Mouse (Mus musculus): ENCODE data around the gene 1700001O22Rik. TPM values are rescaled to one million over a fixed set of nuclear protein-coding genes. Genes with fewer than 3 reads are reported as not detected.

1700001O22Rik gene
- polyA plus RNA-seq, 1 experiment from 2014 or later = 1.8 TPM

DNA sequence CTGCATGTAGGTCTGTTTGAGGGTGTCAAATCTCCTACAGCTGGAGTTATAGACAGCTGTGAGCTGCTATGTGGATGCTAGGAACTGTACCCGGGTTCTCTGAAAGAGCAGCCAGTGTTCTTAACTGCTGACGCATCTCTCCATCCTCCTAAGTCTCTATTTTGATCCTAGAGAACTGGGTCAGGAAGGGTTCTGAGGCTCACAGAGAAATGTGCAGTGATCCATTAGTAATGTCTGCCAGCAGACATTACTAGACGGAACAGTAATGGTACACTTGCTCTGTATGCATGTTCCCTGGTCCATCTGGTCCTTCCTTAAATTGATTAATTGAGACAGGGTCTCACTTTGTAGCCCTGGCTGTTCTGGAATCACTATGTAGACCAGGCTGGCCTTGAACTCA is 4.0 kb downstream of the 1700001O22Rik start:
- Histone ChIP-seq H3K4me3 (ENCODE audit: control insufficient read depth in 1 of 2, insufficient read depth in 1 of 2, low read depth in 1 of 2, low read length in 2 of 2) (no peak overlapping the region), H3K4me2 (ENCODE audit: low read length) (no peak overlapping the region), H3K4me1 (ENCODE audit: control insufficient read depth in 2 of 2, insufficient read depth in 2 of 2, low read length in 2 of 2) (peaks cover 11 to 16% of the 10 kb centered on the region in 2 experiments), H3K9me3 (ENCODE audit: control insufficient read depth, low read length) (no peaks in the 10 kb centered on the region), H3K27ac (replicated peaks in 1 of 2; ENCODE audit: control insufficient read depth in 1 of 2, insufficient read depth in 1 of 2, low read depth in 2 of 2, low read length in 2 of 2) (no peak overlapping the region), H3K9ac (ENCODE audit: low read length) (no peak overlapping the region), H3K36me3 (ENCODE audit: control insufficient read depth, insufficient read depth, low read length) (no peaks in the 10 kb centered on the region), H3K27me3 (ENCODE audit: control insufficient read depth, insufficient read depth, low read length) (peaks cover 34% of the 10 kb centered on the region)
- 85% methylated on average over 3 of the region's 3 CpGs for WGBS
- no peak for ATAC-seq (ENCODE audit: insufficient number of reproducible peaks, insufficient read depth, low FRiP score, low read depth)

DNA sequence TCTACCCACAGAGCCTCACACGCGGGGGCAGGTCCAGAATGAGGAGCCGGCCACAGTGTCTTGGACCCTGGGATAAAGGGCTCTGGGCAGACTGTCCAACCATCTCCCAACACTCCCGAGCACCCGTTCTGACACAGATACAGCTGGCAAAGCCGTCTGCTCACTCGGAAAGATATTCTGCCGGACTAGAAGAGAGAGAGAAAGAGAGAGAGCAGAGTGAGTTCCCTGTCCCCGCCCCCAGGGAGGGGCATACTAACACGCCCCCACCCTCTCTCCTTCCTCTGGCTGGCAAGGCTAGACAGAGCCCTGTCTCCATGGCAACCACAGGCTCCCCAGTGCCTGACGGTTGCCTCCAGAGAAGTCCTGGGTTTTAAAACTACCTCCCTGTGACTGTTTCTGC is 7.1 kb downstream of the 1700001O22Rik start:
- Histone ChIP-seq H3K4me2 (ENCODE audit: low read length) (peak overlapping the region; percentile 35), H3K9ac (ENCODE audit: low read length) (peak overlapping the region; percentile 39; the same call in 1 of the 2 replicates), H3K9me3 (ENCODE audit: control insufficient read depth, low read length) (no peaks in the 10 kb centered on the region), H3K36me3 (ENCODE audit: control insufficient read depth, insufficient read depth, low read length) (no peaks in the 10 kb centered on the region), H3K27me3 (ENCODE audit: control insufficient read depth, insufficient read depth, low read length) (peaks cover 25% of the 10 kb centered on the region), H3K4me1 (ENCODE audit: control insufficient read depth in 2 of 2, insufficient read depth in 2 of 2, low read length in 2 of 2) (peaks cover 12 to 15% of the 10 kb centered on the region in 2 experiments), H3K4me3 (ENCODE audit: control insufficient read depth in 1 of 2, insufficient read depth in 1 of 2, low read depth in 1 of 2, low read length in 2 of 2) (no peak overlapping the region), H3K27ac (replicated peaks in 1 of 2; ENCODE audit: control insufficient read depth in 1 of 2, insufficient read depth in 1 of 2, low read depth in 2 of 2, low read length in 2 of 2) (peak overlapping the region in 1 of 2 experiments; percentile 3; a peak in 1 of 4 replicates)
- 10% methylated on average over 11 of the region's 11 CpGs for WGBS
- peak; percentile 44; the same call in 1 of the 2 replicates for ATAC-seq (ENCODE audit: insufficient number of reproducible peaks, insufficient read depth, low FRiP score, low read depth)

DNA sequence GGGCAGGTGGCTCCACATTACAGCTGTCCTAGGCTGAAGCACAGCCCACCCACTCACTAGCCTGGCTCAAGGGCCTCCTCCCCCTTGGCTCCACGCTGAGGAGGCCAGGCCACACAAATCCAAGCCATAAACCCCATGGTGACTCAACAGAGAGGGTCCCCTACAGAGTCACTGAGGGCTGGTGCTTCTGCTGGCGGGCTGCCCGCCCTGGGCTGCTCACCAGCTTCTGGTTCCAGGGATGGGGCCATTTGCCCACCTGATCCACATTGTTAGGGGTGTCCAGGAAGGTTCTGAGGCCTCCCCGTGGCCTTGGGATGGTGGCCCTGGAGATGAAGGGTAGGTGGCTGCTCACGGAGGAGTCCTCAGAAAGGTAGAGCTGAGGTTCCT is 7.6 kb downstream of the 1700001O22Rik start:
- Histone ChIP-seq H3K27me3 (ENCODE audit: control insufficient read depth, insufficient read depth, low read length) (peaks cover 23% of the 10 kb centered on the region), H3K4me3 (ENCODE audit: control insufficient read depth in 1 of 2, insufficient read depth in 1 of 2, low read depth in 1 of 2, low read length in 2 of 2) (no peak overlapping the region), H3K9ac (ENCODE audit: low read length) (no peak overlapping the region), H3K4me2 (ENCODE audit: low read length) (peak overlapping the region; percentile 35), H3K36me3 (ENCODE audit: control insufficient read depth, insufficient read depth, low read length) (no peaks in the 10 kb centered on the region), H3K27ac (replicated peaks in 1 of 2; ENCODE audit: control insufficient read depth in 1 of 2, insufficient read depth in 1 of 2, low read depth in 2 of 2, low read length in 2 of 2) (peak overlapping the region in 1 of 2 experiments; percentile 3; a peak in 1 of 4 replicates), H3K9me3 (ENCODE audit: control insufficient read depth, low read length) (no peaks in the 10 kb centered on the region), H3K4me1 (ENCODE audit: control insufficient read depth in 2 of 2, insufficient read depth in 2 of 2, low read length in 2 of 2) (peaks cover 12% of the 10 kb centered on the region in 2 experiments)
- no peak for ATAC-seq (ENCODE audit: insufficient number of reproducible peaks, insufficient read depth, low FRiP score, low read depth)
- WGBS = 79% methylated on average over 5 of the region's 5 CpGs

DNA sequence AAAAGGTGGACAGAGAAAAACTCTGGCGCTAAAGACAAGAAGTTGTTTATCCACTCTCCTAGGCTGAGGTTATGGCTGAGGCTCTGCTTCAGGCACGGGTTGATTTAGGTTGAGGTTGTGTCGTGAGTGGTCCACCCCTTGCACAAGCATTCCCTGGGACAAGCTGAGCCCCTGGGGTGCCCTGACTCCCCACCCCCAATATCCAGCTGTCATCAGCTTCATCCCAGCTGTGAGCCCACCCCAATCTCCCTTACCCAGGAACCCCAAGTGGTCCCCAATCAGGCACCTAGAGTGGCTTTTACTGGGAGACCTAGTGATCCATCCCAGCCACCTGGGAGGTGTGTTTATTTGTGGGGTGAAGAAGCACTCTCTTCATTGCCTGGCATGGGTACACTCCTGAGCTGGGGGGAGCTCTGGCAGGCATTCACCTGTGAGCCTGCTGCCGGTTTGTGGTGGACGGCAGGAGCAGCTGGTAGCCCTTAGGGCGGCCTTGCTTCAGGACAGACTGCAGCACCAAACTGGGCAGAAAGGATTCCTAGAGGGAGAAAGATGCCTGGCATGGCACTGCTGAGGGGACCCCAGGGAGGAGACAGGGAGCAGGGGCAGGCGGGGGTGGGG is 8.1 kb downstream of the 1700001O22Rik start:
- Histone ChIP-seq H3K36me3 (ENCODE audit: control insufficient read depth, insufficient read depth, low read length) (no peaks in the 10 kb centered on the region), H3K9ac (ENCODE audit: low read length) (0 out of 2 replicates have a peak overlapping the region, but pooled peaks have one; percentile 0), H3K4me2 (ENCODE audit: low read length) (peak overlapping the region; percentile 68), H3K4me1 (ENCODE audit: control insufficient read depth in 2 of 2, insufficient read depth in 2 of 2, low read length in 2 of 2) (peaks cover 12% of the 10 kb centered on the region in 2 experiments), H3K27ac (replicated peaks in 1 of 2; ENCODE audit: control insufficient read depth in 1 of 2, insufficient read depth in 1 of 2, low read depth in 2 of 2, low read length in 2 of 2) (no peak overlapping the region), H3K9me3 (ENCODE audit: control insufficient read depth, low read length) (no peaks in the 10 kb centered on the region), H3K4me3 (ENCODE audit: control insufficient read depth in 1 of 2, insufficient read depth in 1 of 2, low read depth in 1 of 2, low read length in 2 of 2) (peak overlapping the region in 1 of 2 experiments; percentile 40; a peak in 1 of 4 replicates), H3K27me3 (ENCODE audit: control insufficient read depth, insufficient read depth, low read length) (peaks cover 18% of the 10 kb centered on the region)
- no peak for ATAC-seq (ENCODE audit: insufficient number of reproducible peaks, insufficient read depth, low FRiP score, low read depth)
- 81% methylated on average over 7 of the region's 7 CpGs for WGBS

DNA sequence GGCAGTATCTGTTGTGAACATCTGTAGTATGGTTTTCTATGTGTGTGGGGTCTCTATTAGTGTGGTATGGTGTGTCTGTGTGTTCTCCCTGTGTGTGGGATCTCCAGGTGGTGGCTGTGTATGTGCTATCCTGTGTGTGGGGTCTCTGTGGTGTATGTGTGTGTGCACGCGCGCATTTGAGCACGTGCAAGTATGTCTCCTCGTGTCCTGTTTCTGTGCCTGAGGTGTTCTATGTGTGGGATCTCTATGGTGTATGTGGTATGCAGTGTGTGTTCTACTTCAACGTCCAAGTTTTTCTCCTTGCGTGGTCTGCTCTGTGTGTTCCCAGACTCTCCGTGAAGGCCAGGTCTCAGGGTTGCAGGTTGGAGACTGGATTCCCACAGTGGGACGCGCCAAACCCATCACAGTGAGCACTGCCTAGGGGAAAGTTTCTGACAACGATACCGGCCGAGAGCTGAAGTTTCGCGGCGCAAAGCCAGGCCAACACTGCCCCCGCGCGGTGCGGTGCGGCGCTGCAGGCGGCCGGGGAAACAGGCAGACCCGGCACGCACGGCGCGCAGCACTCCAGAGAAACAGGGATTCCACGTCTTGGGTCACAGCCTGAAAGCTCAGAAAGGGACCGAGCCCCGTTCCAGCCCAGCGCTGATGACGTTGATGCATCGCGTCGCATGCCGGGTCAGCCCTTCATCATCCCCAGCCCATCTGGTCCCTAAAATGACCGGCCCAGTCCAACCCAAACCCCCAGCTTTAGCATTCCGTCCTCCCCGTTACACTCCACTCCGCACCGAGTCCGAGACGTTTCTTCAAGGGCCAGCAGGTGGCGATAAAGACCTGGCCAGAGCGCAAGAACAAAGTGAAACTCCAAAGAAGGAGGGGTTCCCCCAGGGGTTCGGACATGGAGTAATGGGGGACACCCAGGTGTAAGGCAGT is 9.0 kb downstream of the 1700001O22Rik start:
- peak overlapping the region; percentile 68 for H3K4me2 ChIP-seq (ENCODE audit: low read length)
- H3K4me1 ChIP-seq (ENCODE audit: control insufficient read depth in 2 of 2, insufficient read depth in 2 of 2, low read length in 2 of 2) = peaks cover 12% of the 10 kb centered on the region in 2 experiments
- peak; percentile 54 for ATAC-seq (ENCODE audit: insufficient number of reproducible peaks, insufficient read depth, low FRiP score, low read depth)
- 5% methylated on average over 48 of the region's 48 CpGs for WGBS
- peak overlapping the region; percentile 69 for H3K9ac ChIP-seq (ENCODE audit: low read length)
- peak overlapping the region; percentile 40 to 46 for H3K4me3 ChIP-seq (ENCODE audit: control insufficient read depth in 1 of 2, insufficient read depth in 1 of 2, low read depth in 1 of 2, low read length in 2 of 2)
- no peaks in the 10 kb centered on the region for H3K36me3 ChIP-seq (ENCODE audit: control insufficient read depth, insufficient read depth, low read length)
- H3K27ac ChIP-seq (replicated peaks in 1 of 2; ENCODE audit: control insufficient read depth in 1 of 2, insufficient read depth in 1 of 2, low read depth in 2 of 2, low read length in 2 of 2) = peak overlapping the region; percentile 32 to 64; a peak in 3 of 4 replicates
- peaks cover 10% of the 10 kb centered on the region; the same call in 1 of the 2 replicates for H3K27me3 ChIP-seq (ENCODE audit: control insufficient read depth, insufficient read depth, low read length)
- H3K9me3 ChIP-seq (ENCODE audit: control insufficient read depth, low read length) = no peaks in the 10 kb centered on the region

DNA sequence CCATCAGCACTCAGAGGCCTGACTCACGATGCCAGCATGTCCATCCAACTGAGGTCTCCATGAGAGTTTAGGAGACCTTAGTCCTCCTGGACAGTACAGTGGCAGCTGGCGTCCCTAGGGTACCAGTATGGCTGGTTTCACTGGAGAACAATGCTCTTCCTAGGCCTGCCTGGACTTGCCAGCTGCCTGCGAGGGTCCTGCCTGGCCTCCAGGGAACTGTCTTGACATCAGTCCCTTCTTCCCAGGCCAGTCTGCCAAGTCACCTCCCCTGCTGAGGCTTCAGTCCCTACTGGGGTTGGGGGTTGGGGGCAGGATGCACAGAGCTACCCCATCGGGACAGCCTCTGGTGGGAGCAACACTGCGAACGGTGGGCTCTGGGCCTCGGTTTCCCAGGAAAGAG is 11.4 kb downstream of the 1700001O22Rik start:
- H3K27me3 ChIP-seq (ENCODE audit: control insufficient read depth, insufficient read depth, low read length) = no peaks in the 10 kb centered on the region
- 83% methylated on average over 7 of the region's 7 CpGs for WGBS
- no peak for ATAC-seq (ENCODE audit: insufficient number of reproducible peaks, insufficient read depth, low FRiP score, low read depth)
- H3K4me2 ChIP-seq (ENCODE audit: low read length) = no peak overlapping the region
- H3K4me1 ChIP-seq (ENCODE audit: control insufficient read depth in 2 of 2, insufficient read depth in 2 of 2, low read length in 2 of 2) = peaks cover 12% of the 10 kb centered on the region in 2 experiments
- no peak overlapping the region for H3K4me3 ChIP-seq (ENCODE audit: control insufficient read depth in 1 of 2, insufficient read depth in 1 of 2, low read depth in 1 of 2, low read length in 2 of 2)
- no peaks in the 10 kb centered on the region for H3K36me3 ChIP-seq (ENCODE audit: control insufficient read depth, insufficient read depth, low read length)
- H3K9me3 ChIP-seq (ENCODE audit: control insufficient read depth, low read length) = no peaks in the 10 kb centered on the region
- H3K9ac ChIP-seq (ENCODE audit: low read length) = no peak overlapping the region
- no peak overlapping the region for H3K27ac ChIP-seq (replicated peaks in 1 of 2; ENCODE audit: control insufficient read depth in 1 of 2, insufficient read depth in 1 of 2, low read depth in 2 of 2, low read length in 2 of 2)

DNA sequence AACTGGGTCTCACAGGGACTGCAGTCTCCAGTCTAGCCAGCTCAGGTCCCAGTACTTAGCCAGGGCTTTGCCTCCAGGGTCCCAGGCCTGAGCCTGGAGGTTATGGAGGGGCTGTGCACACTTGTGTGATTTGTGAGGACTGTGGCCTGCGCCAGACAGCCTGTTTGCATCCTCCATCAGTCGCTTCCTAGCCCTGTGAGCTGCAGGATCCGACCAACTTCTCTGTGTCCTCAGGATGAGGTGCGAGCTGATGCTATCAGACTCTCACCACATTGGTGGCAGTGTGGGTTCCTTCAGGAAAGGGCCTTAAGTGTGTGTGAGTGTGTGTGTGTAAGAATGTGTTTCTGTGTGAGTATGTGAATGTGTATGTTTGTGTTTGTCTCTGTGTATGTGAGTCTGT is 16.0 kb downstream of the 1700001O22Rik start:
- Histone ChIP-seq H3K9me3 (ENCODE audit: control insufficient read depth, low read length) (no peaks in the 10 kb centered on the region), H3K36me3 (ENCODE audit: control insufficient read depth, insufficient read depth, low read length) (no peaks in the 10 kb centered on the region), H3K4me3 (ENCODE audit: control insufficient read depth in 1 of 2, insufficient read depth in 1 of 2, low read depth in 1 of 2, low read length in 2 of 2) (no peak overlapping the region), H3K4me2 (ENCODE audit: low read length) (no peak overlapping the region), H3K27me3 (ENCODE audit: control insufficient read depth, insufficient read depth, low read length) (no peaks in the 10 kb centered on the region), H3K27ac (replicated peaks in 1 of 2; ENCODE audit: control insufficient read depth in 1 of 2, insufficient read depth in 1 of 2, low read depth in 2 of 2, low read length in 2 of 2) (no peak overlapping the region), H3K4me1 (ENCODE audit: control insufficient read depth in 2 of 2, insufficient read depth in 2 of 2, low read length in 2 of 2) (peaks cover 11 to 18% of the 10 kb centered on the region in 2 experiments), H3K9ac (ENCODE audit: low read length) (no peak overlapping the region)
- WGBS = 56% methylated on average over 4 of the region's 4 CpGs
- no peak for ATAC-seq (ENCODE audit: insufficient number of reproducible peaks, insufficient read depth, low FRiP score, low read depth)

Data from heart, embryonic 14.5 days (tissue).